Mouse (Mus musculus): ENCODE data around the gene Slc25a26. TPM values are rescaled to one million over a fixed set of nuclear protein-coding genes. Genes with fewer than 3 reads are reported as not detected.

Slc25a26 gene
- polyA plus RNA-seq, 1 experiment from 2014 or later: 9.1 TPM

DNA sequence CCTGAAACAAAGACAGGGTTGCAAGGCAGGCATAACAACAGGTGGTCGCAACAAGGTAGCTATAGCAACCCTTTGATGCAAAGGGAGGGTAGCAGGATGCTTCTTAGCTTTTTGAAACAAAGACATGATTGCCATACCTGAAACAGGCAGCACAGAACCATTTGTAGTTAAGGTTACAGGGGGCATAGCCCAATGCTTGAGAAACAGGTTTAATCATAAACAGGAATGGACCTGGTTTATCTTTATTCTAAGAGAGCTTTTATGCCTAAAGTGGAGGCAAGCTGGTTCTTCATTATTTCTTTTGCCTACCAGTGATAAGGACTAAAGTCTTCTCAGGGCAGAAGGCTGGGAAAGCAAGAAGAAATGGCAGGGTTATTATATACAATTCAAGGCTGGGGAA lies 149.5 kb downstream of the Slc25a26 start:
- no peaks in the 10 kb centered on the region for H3K9me3 ChIP-seq
- peaks cover 56% of the 10 kb centered on the region for H3K36me3 ChIP-seq (replicated peaks)
- peaks cover 97% of the 10 kb centered on the region for H3K4me1 ChIP-seq
- 58% methylated on average over 1 of the region's 1 CpGs for WGBS
- peak overlapping the region; percentile 67; the same call in 1 of the 2 replicates for H3K27ac ChIP-seq
- no peak overlapping the region for H3K4me3 ChIP-seq
- H3K27me3 ChIP-seq (ENCODE audit: poor library complexity, severe bottlenecking): no peaks in the 10 kb centered on the region
- DNase-seq (ENCODE audit: extremely low spot score, low spot score): no peak

DNA sequence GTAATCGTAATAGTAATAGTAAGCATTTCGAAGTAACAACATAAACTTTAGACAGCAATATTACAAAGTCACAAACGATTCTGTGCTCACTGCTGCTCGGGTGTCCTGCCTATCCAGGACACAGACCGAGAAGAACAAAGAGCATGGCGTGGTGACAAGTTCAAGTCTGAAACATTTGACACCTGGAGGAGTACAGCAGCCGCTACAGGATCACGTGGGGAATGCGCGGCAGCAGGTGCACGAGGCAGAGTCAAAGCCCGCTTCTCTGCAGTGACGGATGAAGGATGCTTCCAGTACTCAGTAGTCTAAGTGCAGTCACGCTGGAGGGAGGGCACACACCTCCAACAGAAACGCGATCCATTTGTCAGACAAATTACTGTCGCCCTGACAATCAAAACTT lies 151.4 kb downstream of the Slc25a26 start:
- DNase-seq (ENCODE audit: extremely low spot score, low spot score): no peak
- Histone ChIP-seq H3K4me3 (no peak overlapping the region), H3K36me3 (replicated peaks) (peaks cover 70% of the 10 kb centered on the region), H3K4me1 (peaks cover 94% of the 10 kb centered on the region), H3K27ac (no peak overlapping the region), H3K9me3 (no peaks in the 10 kb centered on the region), H3K27me3 (ENCODE audit: poor library complexity, severe bottlenecking) (no peaks in the 10 kb centered on the region)
- WGBS: 90% methylated on average over 17 of the region's 17 CpGs

DNA sequence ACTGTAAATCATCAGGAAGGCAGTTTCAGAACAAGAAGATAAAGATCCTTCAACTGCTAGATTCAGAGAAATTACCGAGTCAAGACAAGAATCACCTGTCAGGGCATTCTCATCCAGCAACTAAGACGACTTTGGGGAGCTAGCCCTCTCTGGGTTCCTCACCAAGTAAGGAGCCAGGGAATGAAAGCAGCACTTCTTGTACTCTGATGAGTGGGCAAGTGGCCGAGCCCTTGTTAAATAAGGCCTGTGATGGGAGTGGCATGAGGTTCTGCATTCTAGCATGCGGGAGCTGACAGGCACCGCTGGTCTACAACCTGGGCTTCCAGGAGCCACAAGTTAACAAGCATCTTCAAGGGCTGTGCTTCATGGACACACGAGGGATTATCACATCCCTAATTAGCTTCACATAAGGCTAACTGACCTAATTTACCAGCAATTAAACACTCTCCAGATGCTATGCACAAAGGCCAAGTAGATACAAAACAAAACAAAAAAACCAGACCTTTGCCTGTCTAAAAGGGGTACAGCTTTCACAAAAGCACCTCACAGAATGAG lies 152.6 kb downstream of the Slc25a26 start:
- Histone ChIP-seq H3K4me1 (peaks cover 92% of the 10 kb centered on the region), H3K4me3 (no peak overlapping the region), H3K27ac (no peak overlapping the region), H3K36me3 (replicated peaks) (peaks cover 72% of the 10 kb centered on the region), H3K9me3 (no peaks in the 10 kb centered on the region), H3K27me3 (ENCODE audit: poor library complexity, severe bottlenecking) (no peaks in the 10 kb centered on the region)
- WGBS: 59% methylated on average over 6 of the region's 6 CpGs
- no peak for DNase-seq (ENCODE audit: extremely low spot score, low spot score)

DNA sequence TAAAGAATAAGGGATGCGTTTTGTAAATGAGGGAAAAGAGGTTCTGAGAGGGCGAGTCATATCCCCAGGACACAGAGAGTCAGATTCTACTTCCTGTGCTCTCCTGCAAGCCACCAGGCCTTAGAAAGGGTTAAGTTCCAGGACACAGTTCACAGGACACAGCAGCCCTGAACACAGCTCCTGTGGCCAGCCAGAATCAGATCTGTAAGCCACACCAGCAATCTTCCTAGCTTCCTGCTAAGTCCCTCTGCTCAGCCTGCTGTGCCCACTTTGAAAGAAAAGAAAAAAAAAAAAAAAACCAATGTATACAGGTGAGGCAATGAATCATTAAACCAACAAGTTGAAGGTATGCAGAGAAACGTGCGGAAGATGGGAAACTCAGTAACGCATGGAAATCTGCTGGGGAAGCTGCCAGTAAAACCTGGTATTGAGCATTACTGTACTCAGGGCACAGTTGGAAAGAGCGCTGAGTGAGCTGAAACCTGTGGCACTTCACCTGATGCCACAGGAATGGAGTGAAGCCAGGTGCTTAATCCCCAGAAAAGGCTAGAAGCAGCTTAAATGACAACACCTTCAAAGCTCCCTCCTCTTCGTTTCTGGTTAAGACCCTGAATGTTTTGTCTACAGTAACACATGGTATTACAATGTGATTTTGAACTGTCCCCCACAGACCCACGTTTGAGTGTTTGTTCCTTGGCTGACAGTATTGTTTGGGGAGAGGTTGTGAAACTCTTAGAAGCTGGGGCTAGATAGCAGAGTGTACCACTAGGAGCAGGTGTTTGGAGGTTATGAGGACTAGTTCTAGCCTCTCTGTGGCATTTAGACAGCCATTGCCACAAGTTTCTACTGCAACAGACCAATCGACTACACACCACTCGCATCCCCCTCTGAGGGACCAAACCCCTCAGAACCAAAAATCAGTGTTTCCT lies 153.5 kb downstream of the Slc25a26 start:
- no peak for DNase-seq (ENCODE audit: extremely low spot score, low spot score)
- 75% methylated on average over 10 of the region's 10 CpGs for WGBS
- Histone ChIP-seq H3K27me3 (ENCODE audit: poor library complexity, severe bottlenecking) (no peaks in the 10 kb centered on the region), H3K9me3 (no peaks in the 10 kb centered on the region), H3K4me3 (no peak overlapping the region), H3K36me3 (replicated peaks) (peaks cover 80% of the 10 kb centered on the region), H3K4me1 (peaks cover 92% of the 10 kb centered on the region), H3K27ac (no peak overlapping the region)

Small RNA genes within 50 kb of the gene (microRNA-seq; reads per million reads assigned to microRNA genes)
- gene Mir7041: not detected

Other genes starting within 250 kb of the Slc25a26 start
- 25.6 and 31.0 TPM in 2 replicates for gene Magi1, start 216.4 kb upstream of the Slc25a26 start, polyA plus RNA-seq (2016; fragmentation: Nextera tagmentation; extraction: Ambion mirVana)
- 18.8 and 20.6 TPM in 2 replicates for gene Lrig1, start 199.8 kb downstream of the Slc25a26 start, polyA plus RNA-seq (2016; fragmentation: Nextera tagmentation; extraction: Ambion mirVana)

All from forebrain, embryonic 10.5 days (tissue).